Mouse (Mus musculus): ENCODE measurements around the gene Cdca3.

DNA sequence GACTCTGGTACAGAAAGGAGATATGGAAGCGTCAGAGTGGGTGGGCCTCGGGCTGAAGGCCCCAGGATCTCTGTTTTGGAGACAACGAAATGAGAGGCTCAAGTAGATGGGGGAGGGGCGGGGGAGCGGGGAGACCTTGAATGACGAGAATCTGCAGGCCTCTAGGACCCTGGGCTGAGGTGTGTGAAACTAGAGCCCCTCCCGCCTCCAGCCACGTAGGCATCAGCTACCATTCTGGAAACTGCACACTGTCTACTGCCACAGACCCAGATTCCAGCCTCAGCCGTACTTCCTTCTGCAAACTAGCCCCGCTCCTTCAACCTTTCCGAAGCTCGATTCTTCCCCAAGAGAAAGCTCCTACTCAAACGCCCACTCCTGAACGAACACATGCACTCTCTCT, 27.0 kb downstream of the Cdca3 start:
- TF ChIP-seq POLR2A (IDR thresholded peaks at IDR 0.05; ENCODE audit: control insufficient read depth, low read depth, low read length) (no peak), CTCF (IDR thresholded peaks at IDR 0.05; ENCODE audit: control insufficient read depth, insufficient read depth, insufficient replicate concordance, low read depth, low read length) (no peak)

Measured in testis, adult 2 months (tissue).